Mouse (Mus musculus) gastrocnemius, adult 18-20 months (tissue): ENCODE measurements around the gene Plxnd1. TPM values are rescaled to one million over a fixed set of nuclear protein-coding genes. Genes with fewer than 3 reads are reported as not detected.

Source experiments
- DNase-seq: peaks from one replicate; pipeline ENCODE4 v3.0.0; 2021; ENCODE audit warnings: low spot score
- long read RNA-seq, 2 experiments: library from polyadenylated mRNA; stranded (forward); transcript quantifications; one replicate each; pipeline ENCODE4 v2.0.0; 2021
- total RNA-seq, 2 experiments: library from RNA; stranded (reverse); gene quantifications; 2 replicates each; pipeline ENCODE4 v1.2.3; 2021

The Plxnd1 gene
- total RNA-seq = 10 to 100 TPM; 20.0 to 23.7 TPM
- long read RNA-seq, experiment 1, full-length matches to known transcripts = 8 of 19 reads
- long read RNA-seq, experiment 1, partial matches to known transcripts = 7 of 19 reads
- long read RNA-seq, experiment 1, other reads (novel, unspliced or antisense) = 4 of 19 reads
- long read RNA-seq, experiment 2, full-length matches to known transcripts = 6 of 10 reads
- long read RNA-seq, experiment 2, partial matches to known transcripts = 2 of 10 reads
- long read RNA-seq, experiment 2, other reads (novel, unspliced or antisense) = 2 of 10 reads

DNA sequence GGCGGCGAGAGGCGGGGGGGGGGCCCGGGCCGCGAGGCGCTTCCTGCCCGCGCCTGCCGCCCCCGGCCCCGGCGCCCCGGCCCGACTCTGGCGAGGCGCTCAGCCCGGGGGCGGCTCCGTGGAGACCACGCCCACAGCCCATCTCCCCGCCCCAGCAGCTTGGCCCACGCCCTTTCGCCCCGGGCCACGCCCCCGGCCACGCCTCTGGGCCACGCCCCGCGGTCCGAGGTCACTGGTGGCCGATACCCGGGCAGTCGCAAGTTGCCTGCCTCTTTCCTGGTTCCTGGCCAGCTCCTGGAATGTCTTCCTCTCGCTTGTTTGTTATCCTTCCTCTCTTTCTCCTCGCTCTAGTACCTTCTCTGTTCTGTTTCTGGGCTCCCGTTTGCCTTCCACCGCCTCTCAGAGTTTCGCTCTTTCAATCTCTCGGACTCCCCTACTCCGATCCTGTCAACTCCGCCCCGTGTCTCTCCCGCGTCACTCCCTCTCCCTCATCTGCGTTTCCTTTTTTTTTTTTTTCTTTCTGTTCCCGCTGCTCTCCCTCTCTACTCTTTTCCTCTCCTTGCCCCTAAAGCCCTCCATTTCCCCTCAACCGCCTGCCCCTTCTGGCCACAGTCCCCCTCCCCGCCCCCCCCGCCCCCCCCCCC is at the start of gene Plxnd1:
TSS of gene Plxnd1 (minus strand) at position 129 of the 644 bp plus-strand sequence.
- DNase-seq = peak; percentile 94

GRCm38 (mm10) chr6:116044039-116044438 is 49.2 kb upstream of the Plxnd1 start:
- DNase-seq = no peak

DNA sequence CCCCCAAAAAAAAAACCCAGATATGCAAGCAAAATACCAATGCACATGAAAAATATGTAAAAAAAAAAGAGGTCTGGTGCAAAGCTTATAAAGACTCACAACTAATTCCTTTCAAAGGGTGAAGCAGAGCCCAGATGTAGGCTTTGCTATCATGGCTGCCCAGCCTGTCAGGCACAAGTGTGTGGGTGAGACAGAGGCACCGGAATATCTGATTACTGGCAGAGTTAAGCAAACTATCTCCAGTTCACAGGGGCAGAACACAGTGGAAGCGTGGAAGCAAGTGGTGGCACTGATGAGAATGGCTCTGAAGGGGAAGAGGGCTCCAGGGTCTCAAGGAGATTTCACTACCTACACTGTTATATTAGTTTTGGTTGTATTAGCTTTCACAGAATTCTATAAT is 43.4 kb upstream of the Plxnd1 start:
- DNase-seq = no peak

GRCm38 (mm10) chr6:116037281-116037831 is 42.6 kb upstream of the Plxnd1 start:
- peak; percentile 68 for DNase-seq

DNA sequence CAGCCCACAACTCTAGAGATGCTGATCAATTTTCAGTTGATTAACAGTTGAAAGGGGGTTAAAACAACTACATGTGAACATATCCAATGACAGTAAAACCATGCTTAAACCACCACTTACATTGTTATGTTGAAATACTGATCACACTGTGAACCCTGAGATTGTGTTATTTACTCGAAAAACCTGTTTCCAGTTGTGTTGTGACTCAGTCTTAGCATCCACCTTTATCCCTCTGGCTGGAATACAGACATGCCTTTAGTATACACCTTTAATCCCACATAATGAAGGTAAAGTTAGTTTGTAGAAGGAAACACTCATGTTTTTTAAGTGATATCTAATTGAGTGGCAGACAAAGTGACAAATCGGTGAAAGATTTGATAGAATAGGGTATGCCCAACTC is 41.8 kb upstream of the Plxnd1 start:
- no peak for DNase-seq

- no peak for DNase-seq
These were observed 36.2 kb upstream of the Plxnd1 start for GRCm38 (mm10) chr6:116031052-116031451.

- no peak for DNase-seq
These were observed 29.9 kb upstream of the Plxnd1 start for GRCm38 (mm10) chr6:116024666-116025065.

GRCm38 (mm10) chr6:116021961-116022485 is 27.2 kb upstream of the Plxnd1 start:
- no peak for DNase-seq

- no peak for DNase-seq
These were observed 21.1 kb upstream of the Plxnd1 start for GRCm38 (mm10) chr6:116015902-116016301.

GRCm38 (mm10) chr6:116014111-116014510 is 19.3 kb upstream of the Plxnd1 start:
- no peak for DNase-seq

DNA sequence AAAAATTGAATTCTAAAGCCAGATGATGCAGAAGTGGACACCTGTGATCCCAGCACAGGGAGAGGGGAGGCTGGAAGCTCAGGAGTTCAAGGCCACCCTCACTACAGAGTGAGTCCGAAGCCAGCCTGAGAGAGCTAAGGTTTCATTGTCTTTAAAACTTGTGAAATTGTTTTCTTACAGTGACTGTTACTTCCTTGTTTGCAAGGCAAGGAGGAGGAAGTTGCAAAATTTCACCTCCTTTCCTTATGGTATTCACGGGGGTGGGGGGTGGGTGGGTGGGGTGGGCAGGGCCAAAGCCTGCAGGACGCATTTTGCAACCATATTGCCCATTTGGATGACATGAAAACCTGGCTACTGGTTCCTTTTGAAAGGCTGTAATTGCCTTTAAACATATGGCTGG is 18.9 kb upstream of the Plxnd1 start:
- DNase-seq = no peak

GRCm38 (mm10) chr6:116010541-116010940 is 15.7 kb upstream of the Plxnd1 start:
- DNase-seq = peak; percentile 89

- DNase-seq = no peak
These were observed 14.6 kb upstream of the Plxnd1 start for GRCm38 (mm10) chr6:116009426-116009825.

GRCm38 (mm10) chr6:116007561-116008173 is 12.9 kb upstream of the Plxnd1 start:
- DNase-seq = peak; percentile 76

- DNase-seq = peak; percentile 85
These were observed 11.9 kb upstream of the Plxnd1 start for GRCm38 (mm10) chr6:116006731-116007130.

DNA sequence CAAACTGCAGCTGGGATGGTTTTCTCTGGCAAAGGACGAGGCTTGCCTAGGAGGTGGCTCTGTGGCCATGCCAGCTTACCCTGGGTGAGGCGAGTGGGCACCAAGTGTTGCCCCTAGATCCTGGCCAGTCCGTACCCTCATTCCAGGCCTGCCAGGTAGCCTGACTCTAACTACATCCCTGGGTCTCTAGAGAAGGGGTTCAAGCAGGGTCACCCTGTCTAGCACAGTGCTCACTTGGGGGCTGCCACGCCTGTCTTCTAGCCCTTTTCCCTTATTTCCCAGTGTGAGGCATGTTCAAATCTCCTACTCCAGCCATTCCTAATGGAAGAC is 11.1 kb upstream of the Plxnd1 start:
- DNase-seq = no peak

- DNase-seq = no peak
These were observed 10.6 kb upstream of the Plxnd1 start for GRCm38 (mm10) chr6:116005275-116005958.

DNA sequence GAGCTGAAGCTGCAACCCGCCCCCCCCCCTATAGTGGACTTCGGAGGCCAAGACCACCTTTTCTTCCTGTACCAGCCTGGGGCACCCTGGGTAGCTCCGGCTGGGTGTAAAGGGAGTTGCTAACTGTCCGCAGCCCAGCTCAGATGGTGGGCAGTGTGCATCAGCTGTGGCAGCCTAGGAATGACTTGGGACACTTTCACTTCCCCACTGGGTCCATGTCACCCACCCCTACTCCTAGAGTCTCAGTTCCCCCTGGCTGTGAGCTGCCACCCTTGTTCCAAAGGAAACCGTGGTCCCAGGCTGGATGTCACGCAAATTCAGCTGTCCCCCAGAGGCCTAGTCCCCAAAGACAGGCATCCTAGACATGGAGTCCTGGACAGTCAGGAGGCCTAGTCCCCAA is 9.9 kb upstream of the Plxnd1 start:
- DNase-seq = no peak

DNA sequence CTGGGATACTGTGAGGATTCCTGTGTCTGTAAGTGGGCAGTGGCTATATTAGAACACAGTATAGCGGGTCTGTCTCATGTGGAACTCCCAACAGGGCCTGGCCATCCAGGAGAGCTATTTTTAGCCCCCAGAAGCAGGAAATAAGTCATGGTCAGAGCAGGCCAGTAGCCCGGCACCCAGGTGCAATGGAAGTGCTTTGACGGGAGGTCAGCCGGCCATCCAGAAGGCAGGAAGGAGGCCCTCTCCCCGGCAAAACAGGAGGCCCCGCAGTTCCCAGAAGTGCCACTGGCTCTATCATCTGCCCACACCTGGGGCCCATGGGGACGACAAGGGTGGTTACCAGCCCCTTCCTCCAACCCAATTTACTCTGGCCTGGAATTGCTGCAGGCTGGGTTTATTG is 9.3 kb upstream of the Plxnd1 start:
- no peak for DNase-seq

- no peak for DNase-seq
These were observed 8.7 kb upstream of the Plxnd1 start for GRCm38 (mm10) chr6:116003516-116003915.

- no peak for DNase-seq
These were observed 7.7 kb upstream of the Plxnd1 start for GRCm38 (mm10) chr6:116002311-116003104.
